Mouse (Mus musculus): ENCODE results near the gene Pard6b.

Gene Pard6b
- long read RNA-seq, experiment 1, result 0 reads
- long read RNA-seq, experiment 2, result 0 reads

GRCm38 (mm10) chr2:168080431-168081246 lies at the start of gene Pard6b:
Pard6b (plus strand) TSS chr2:168081004.
- intact Hi-C loops (cut with DNase I), result no loop called here

- intact Hi-C loops (cut with DNase I), result no loop called here
These were observed 49.0 kb upstream of the Pard6b start for GRCm38 (mm10) chr2:168031842-168032241.

GRCm38 (mm10) chr2:168033905-168034304 lies 46.9 kb upstream of the Pard6b start:
- intact Hi-C loops (cut with DNase I), result no loop called here

GRCm38 (mm10) chr2:168035907-168036306 lies 44.9 kb upstream of the Pard6b start:
- intact Hi-C loops (cut with DNase I), result no loop called here

GRCm38 (mm10) chr2:168037063-168037462 lies 43.7 kb upstream of the Pard6b start:
- intact Hi-C loops (cut with DNase I), result no loop called here

GRCm38 (mm10) chr2:168040751-168041150 lies 40.1 kb upstream of the Pard6b start:
- intact Hi-C loops (cut with DNase I), result no loop called here

GRCm38 (mm10) chr2:168042019-168042418 lies 38.8 kb upstream of the Pard6b start:
- intact Hi-C loops (cut with DNase I), result no loop called here

GRCm38 (mm10) chr2:168044681-168045287 lies 36.0 kb upstream of the Pard6b start:
- intact Hi-C loops (cut with DNase I), result no loop called here

- intact Hi-C loops (cut with DNase I), result no loop called here
These were observed 35.4 kb upstream of the Pard6b start for GRCm38 (mm10) chr2:168045357-168045756.

- intact Hi-C loops (cut with DNase I), result no loop called here
These were observed 35.0 kb upstream of the Pard6b start for GRCm38 (mm10) chr2:168045771-168046170.

GRCm38 (mm10) chr2:168046467-168046866 lies 34.3 kb upstream of the Pard6b start:
- intact Hi-C loops (cut with DNase I), result no loop called here

- intact Hi-C loops (cut with DNase I), result no loop called here
These were observed 31.7 kb upstream of the Pard6b start for GRCm38 (mm10) chr2:168049002-168049635.

GRCm38 (mm10) chr2:168050000-168050942 lies 30.5 kb upstream of the Pard6b start:
- intact Hi-C loops (cut with DNase I), result no loop called here

- intact Hi-C loops (cut with DNase I), result no loop called here
These were observed 28.6 kb upstream of the Pard6b start for GRCm38 (mm10) chr2:168052156-168052555.

- intact Hi-C loops (cut with DNase I), result no loop called here
These were observed 28.1 kb upstream of the Pard6b start for GRCm38 (mm10) chr2:168052689-168053088.

GRCm38 (mm10) chr2:168054142-168054541 lies 26.7 kb upstream of the Pard6b start:
- intact Hi-C loops (cut with DNase I), result no loop called here

- intact Hi-C loops (cut with DNase I), result loop anchor here (5.0 kb wide), 1 partner anchor 36 kb away; no protein-coding TSS in a partner anchor
These were observed 24.7 kb upstream of the Pard6b start for GRCm38 (mm10) chr2:168055910-168056665.

- intact Hi-C loops (cut with DNase I), result loop anchor here (5.0 kb wide), 1 partner anchor 36 kb away; no protein-coding TSS in a partner anchor
These were observed 24.2 kb upstream of the Pard6b start for GRCm38 (mm10) chr2:168056666-168056933.

- intact Hi-C loops (cut with DNase I), result loop anchor here (5.0 kb wide), 1 partner anchor 34 kb away; no protein-coding TSS in a partner anchor
These were observed 22.9 kb upstream of the Pard6b start for GRCm38 (mm10) chr2:168057876-168058275.

- intact Hi-C loops (cut with DNase I), result loop anchor here (5.0 kb wide), 1 partner anchor 34 kb away; no protein-coding TSS in a partner anchor
These were observed 22.2 kb upstream of the Pard6b start for GRCm38 (mm10) chr2:168058488-168059199.

All from adrenal gland (tissue).